ENCODE assay signal across 38 mouse cellular contexts in genomic region chr19:25487350-25487749, GRCm38 (mm10). TPM values are rescaled to one million over a fixed set of nuclear protein-coding genes. Genes with fewer than 3 reads are reported as not detected.
DNase-seq lines count a peak whose midpoint lies in the region; ATAC-seq and TF ChIP-seq lines count a peak whose summit lies in the region.
"Had no signal": no experiment of that assay in that cellular context is flagged by ENCODE, and none has a peak within 500 bp of the region (broad histone marks: within the 10 kb centered on the region; RNA-seq: fewer than 3 reads in every experiment).

No protein-coding gene starts in this region.

- H3K27ac ChIP-seq in heart, embryonic 12.5 days (ENCODE audit: poor library complexity, severe bottlenecking) = no peak overlapping the region
- H3K27ac ChIP-seq in ES-Bruce4 (ENCODE audit: insufficient read depth, low read length) = peak overlapping the region; percentile 100
- H3K27ac ChIP-seq in embryonic facial prominence, embryonic 14.5 days (replicated peaks; ENCODE audit: low read depth, low read length) = no peak overlapping the region
- no peak overlapping the region for H3K27ac ChIP-seq in intestine, postnatal 0 days (ENCODE audit: low read depth, low read length)
- no peak overlapping the region for H3K27ac ChIP-seq in intestine, embryonic 16.5 days (ENCODE audit: low read length)
- H3K27ac ChIP-seq: embryonic facial prominence, embryonic 15.5 days; forebrain, embryonic 12.5 days; heart, embryonic 15.5 days; hindbrain, embryonic 13.5 days; limb, embryonic 15.5 days; liver, embryonic 13.5 days; midbrain, embryonic 12.5 days had no signal

- H3K9me3 ChIP-seq in heart, embryonic 12.5 days (replicated peaks) = no peaks in the 10 kb centered on the region
- H3K9me3 ChIP-seq in ES-Bruce4 (replicated peaks; ENCODE audit: control insufficient read depth, insufficient read depth, low read length, poor library complexity, severe bottlenecking) = no peaks in the 10 kb centered on the region; the same call in 1 of the 2 replicates
- no peaks in the 10 kb centered on the region for H3K9me3 ChIP-seq in embryonic facial prominence, embryonic 14.5 days (ENCODE audit: control insufficient read depth, low read length)
- H3K9me3 ChIP-seq in intestine, postnatal 0 days (ENCODE audit: control insufficient read depth) = no peaks in the 10 kb centered on the region
- no peaks in the 10 kb centered on the region for H3K9me3 ChIP-seq in intestine, embryonic 16.5 days (ENCODE audit: control insufficient read depth, low read length)
- H3K9me3 ChIP-seq: embryonic facial prominence, embryonic 15.5 days; forebrain, embryonic 12.5 days; heart, embryonic 15.5 days; hindbrain, embryonic 13.5 days; limb, embryonic 15.5 days; liver, embryonic 13.5 days; midbrain, embryonic 12.5 days had no signal

- H3K4me3 ChIP-seq in heart, embryonic 12.5 days = no peak overlapping the region
- H3K4me3 ChIP-seq in ES-Bruce4 (ENCODE audit: low read depth, low read length) = peak overlapping the region; percentile 89
- H3K4me3 ChIP-seq in embryonic facial prominence, embryonic 14.5 days (ENCODE audit: low read depth, low read length) = no peak overlapping the region
- no peak overlapping the region for H3K4me3 ChIP-seq in intestine, postnatal 0 days (ENCODE audit: low read depth, low read length)
- no peak overlapping the region for H3K4me3 ChIP-seq in intestine, embryonic 16.5 days (ENCODE audit: low read length)
- H3K4me3 ChIP-seq: embryonic facial prominence, embryonic 15.5 days; forebrain, embryonic 12.5 days; heart, embryonic 15.5 days; hindbrain, embryonic 13.5 days; limb, embryonic 15.5 days; liver, embryonic 13.5 days; megakaryocyte, embryonic 14.5 days; midbrain, embryonic 12.5 days had no signal

- peak; percentile 26 for TF ChIP-seq POLR2A in ES-Bruce4 (IDR thresholded peaks at IDR 0.05; ENCODE audit: insufficient read depth, low read length)

- peak; percentile 99 for TF ChIP-seq EP300 in ES-Bruce4 (IDR thresholded peaks at IDR 0.05; ENCODE audit: insufficient read depth, low read depth, low read length)

- peaks cover 31% of the 10 kb centered on the region for H3K27me3 ChIP-seq in heart, embryonic 12.5 days (replicated peaks)
- H3K27me3 ChIP-seq in ES-Bruce4 (ENCODE audit: control insufficient read depth, insufficient read depth, low read length, poor library complexity, severe bottlenecking) = no peaks in the 10 kb centered on the region
- peaks cover 23% of the 10 kb centered on the region; the same call in 1 of the 2 replicates for H3K27me3 ChIP-seq in embryonic facial prominence, embryonic 14.5 days (replicated peaks; ENCODE audit: control insufficient read depth, insufficient read depth, low read length)
- peaks cover 15% of the 10 kb centered on the region; the same call in 1 of the 2 replicates for H3K27me3 ChIP-seq in intestine, postnatal 0 days (replicated peaks; ENCODE audit: control insufficient read depth, insufficient read depth, low read length)
- H3K27me3 ChIP-seq in intestine, embryonic 16.5 days (replicated peaks; ENCODE audit: control insufficient read depth, insufficient read depth, low read length) = peaks cover 20% of the 10 kb centered on the region

- no peak for DNase-seq in heart, postnatal 36 days
- peak; percentile 66 for DNase-seq in ZHBTc4 (ENCODE audit: low read depth, low spot score)
- peak; percentile 9 for DNase-seq in embryonic facial prominence, embryonic 14.5 days (ENCODE audit: low spot score)
- DNase-seq: adrenal gland, postnatal 25 days; cerebellum, adult 18-20 months; cerebellum, postnatal 10 days; gastrocnemius, postnatal 10 days; kidney, adult 2 months; kidney, postnatal 10 days; layer of hippocampus, adult 9-11 months; liver, embryonic 13.5 days; lung, adult 18-20 months; lung, postnatal 4 days; right cerebral cortex, postnatal 14 days; thymus, postnatal 4 days had no signal

- WGBS in heart, embryonic 12.5 days = 41% methylated on average over 1 of the region's 1 CpGs
- WGBS in embryonic facial prominence, embryonic 14.5 days = 28% methylated on average over 1 of the region's 1 CpGs
- WGBS in intestine, postnatal 0 days = 58% methylated on average over 1 of the region's 1 CpGs
- WGBS in intestine, embryonic 16.5 days = 39% methylated on average over 1 of the region's 1 CpGs

- no peak for TF ChIP-seq CTCF in ES-Bruce4 (IDR thresholded peaks at IDR 0.05; ENCODE audit: low read depth, low read length)
- no peak for TF ChIP-seq CTCF in intestine, postnatal 0 days (IDR thresholded peaks at IDR 0.05; ENCODE audit: low read depth)

- H3K9ac ChIP-seq in heart, embryonic 12.5 days = no peak overlapping the region
- H3K9ac ChIP-seq in ES-Bruce4 (ENCODE audit: low read depth, poor library complexity, severe bottlenecking) = peak overlapping the region; percentile 66
- H3K9ac ChIP-seq in embryonic facial prominence, embryonic 14.5 days (ENCODE audit: low read depth, low read length) = no peak overlapping the region
- no peak overlapping the region for H3K9ac ChIP-seq in intestine, postnatal 0 days (ENCODE audit: low read depth, low read length)
- H3K9ac ChIP-seq in intestine, embryonic 16.5 days (ENCODE audit: low read depth, low read length) = no peak overlapping the region
- H3K9ac ChIP-seq: embryonic facial prominence, embryonic 15.5 days; forebrain, embryonic 12.5 days; heart, embryonic 15.5 days; hindbrain, embryonic 13.5 days; limb, embryonic 15.5 days; liver, embryonic 13.5 days; midbrain, embryonic 12.5 days had no signal

- H3K4me1 ChIP-seq in heart, embryonic 12.5 days (replicated peaks) = peaks cover 8% of the 10 kb centered on the region
- H3K4me1 ChIP-seq in ES-Bruce4 (ENCODE audit: control insufficient read depth, insufficient read depth, low read length) = peaks cover 6% of the 10 kb centered on the region
- no peaks in the 10 kb centered on the region for H3K4me1 ChIP-seq in embryonic facial prominence, embryonic 14.5 days (ENCODE audit: control insufficient read depth, insufficient read depth, low read length)
- no peaks in the 10 kb centered on the region for H3K4me1 ChIP-seq in intestine, postnatal 0 days (replicated peaks; ENCODE audit: control insufficient read depth, insufficient read depth, low read length)
- H3K4me1 ChIP-seq in intestine, embryonic 16.5 days (ENCODE audit: control insufficient read depth, insufficient read depth, low read length) = no peaks in the 10 kb centered on the region
- H3K4me1 ChIP-seq: embryonic facial prominence, embryonic 15.5 days; forebrain, embryonic 12.5 days; liver, embryonic 13.5 days; megakaryocyte, embryonic 14.5 days had no signal

- no peak for ATAC-seq in heart, embryonic 12.5 days (ENCODE audit: insufficient number of reproducible peaks, low FRiP score)
- ATAC-seq in embryonic facial prominence, embryonic 14.5 days (ENCODE audit: low read depth) = no peak
- no peak for ATAC-seq in intestine, postnatal 0 days
- no peak for ATAC-seq in intestine, embryonic 16.5 days
- ATAC-seq: lung, postnatal 0 days had no signal

- no peaks in the 10 kb centered on the region for H3K36me3 ChIP-seq in heart, embryonic 12.5 days
- no peaks in the 10 kb centered on the region for H3K36me3 ChIP-seq in ES-Bruce4 (ENCODE audit: control insufficient read depth, insufficient read depth, low read length, poor library complexity, severe bottlenecking)
- no peaks in the 10 kb centered on the region for H3K36me3 ChIP-seq in embryonic facial prominence, embryonic 14.5 days (ENCODE audit: control insufficient read depth, insufficient read depth, low read length)
- no peaks in the 10 kb centered on the region for H3K36me3 ChIP-seq in intestine, postnatal 0 days (ENCODE audit: control insufficient read depth, insufficient read depth)
- no peaks in the 10 kb centered on the region for H3K36me3 ChIP-seq in intestine, embryonic 16.5 days (ENCODE audit: control insufficient read depth, insufficient read depth, low read length)
- H3K36me3 ChIP-seq: embryonic facial prominence, embryonic 15.5 days; forebrain, embryonic 12.5 days; G1E; heart, embryonic 15.5 days; hindbrain, embryonic 13.5 days; limb, embryonic 15.5 days; liver, embryonic 13.5 days; midbrain, embryonic 12.5 days had no signal

- intact Hi-C loops in heart, postnatal 36 days (cut with DNase I) = no loop called here

- peak overlapping the region; percentile 60; the same call in 1 of the 2 replicates for H3K4me2 ChIP-seq in heart, embryonic 12.5 days
- H3K4me2 ChIP-seq in embryonic facial prominence, embryonic 14.5 days (ENCODE audit: low read depth, low read length) = no peak overlapping the region
- no peak overlapping the region for H3K4me2 ChIP-seq in intestine, postnatal 0 days (replicated peaks; ENCODE audit: low read depth)
- no peak overlapping the region for H3K4me2 ChIP-seq in intestine, embryonic 16.5 days (ENCODE audit: low read depth, low read length)
- H3K4me2 ChIP-seq: embryonic facial prominence, embryonic 15.5 days; forebrain, embryonic 12.5 days; liver, embryonic 13.5 days; midbrain, embryonic 12.5 days had no signal

RNA-seq across cellular contexts. Expression of gene Dmrt1, which starts 18.1 kb away (rescaled TPM):
- polyA plus RNA-seq in heart, embryonic 12.5 days (2016; fragmentation: Nextera tagmentation; extraction: Ambion mirVana) = not detected in 2 replicates
- not detected for total RNA-seq in heart, postnatal 36 days (2021)
- 11.7 and 15.1 TPM in 2 replicates for polyA plus RNA-seq in ES-Bruce4 (2011; ENCODE audit: insufficient read depth, insufficient read length, low read depth, missing spikeins)
- 0.20 and 0.29 TPM in 2 replicates for polyA plus RNA-seq in embryonic facial prominence, embryonic 14.5 days (2014; fragmentation: Nextera tagmentation; extraction: Ambion mirVana)
- polyA plus RNA-seq in intestine, postnatal 0 days (2015; fragmentation: Nextera tagmentation; extraction: Ambion mirVana) = not detected in 2 replicates
- polyA plus RNA-seq in intestine, embryonic 16.5 days (2015; fragmentation: Nextera tagmentation; extraction: Ambion mirVana) = not detected in 2 replicates
- total RNA-seq: adrenal gland, adult 18-20 months; adrenal gland, postnatal 25 days; common myeloid progenitor, adult 5-6 weeks; G1E; gastrocnemius, postnatal 10 days; heart, postnatal 25 days; left cerebral cortex, adult 18-20 months; left cerebral cortex, postnatal 14 days had no signal
- polyA plus RNA-seq: G1E; gonadal fat pad, adult 2 months; heart, embryonic 15.5 days; hindbrain, embryonic 13.5 days; kidney, adult 2 months; liver, embryonic 13.5 days; lung, postnatal 0 days; neural tube, embryonic 14.5 days; small intestine, adult 2 months; stomach, embryonic 14.5 days; thymus, postnatal 0 days had no signal

Comparison
In these comparisons a context has a peak if more than half of its experiments do, and no peak if none do; other contexts are left out.
1. DNase-seq: peak in ZHBTc4 (single experiment) and embryonic facial prominence, embryonic 14.5 days (single experiment); none in heart, postnatal 36 days (0 of 2).